ENCODE assay signal across 1 mouse cellular context in the genomic region with DNA sequence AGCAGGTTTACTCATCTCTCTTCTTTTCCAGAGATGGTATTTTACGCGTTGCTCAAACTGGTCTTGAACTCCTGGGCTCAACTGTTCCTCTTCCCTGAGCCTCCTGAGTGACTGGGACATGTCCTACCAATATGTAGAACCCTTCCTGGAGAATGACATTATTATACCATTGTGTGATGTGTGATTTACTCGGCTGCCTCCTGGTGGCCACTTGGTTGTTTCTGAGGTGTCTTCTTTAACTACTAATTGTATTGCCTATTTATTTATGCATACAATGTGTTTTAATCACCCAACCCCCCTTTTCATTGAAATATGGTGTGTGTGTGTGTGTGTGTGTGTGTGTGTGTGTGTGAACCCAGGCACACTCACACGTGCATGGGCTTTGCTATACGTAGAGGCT.
A peak's percentile ranks its signal among the peaks of the same experiment; 100 is the strongest.
TF ChIP-seq lines count a peak whose summit lies in the region.

No protein-coding gene starts in this region.

TF ChIP-seq in MEL, 35 proteins besides CTCF, POLR2A, EP300 and RAD21:
- TF ChIP-seq SMC3 (IDR thresholded peaks at IDR 0.05; ENCODE audit: low read depth, low read length) (peak; percentile 78), BHLHE40 (IDR thresholded peaks at IDR 0.05; ENCODE audit: borderline replicate concordance, low read depth, low read length) (no peak), ZC3H11A (IDR thresholded peaks at IDR 0.05; ENCODE audit: low read depth, low read length) (peak; percentile 34; the same call in 1 of the 2 replicates)
TF ChIP-seq in MEL: peak in this region for 2.
